Mouse (Mus musculus) urinary bladder, postnatal 4 days (tissue): ENCODE results near the gene Nms.

Source experiments
- DNase-seq, 2 experiments: peaks; one replicate each; pipeline ENCODE4 v3.0.0; 2021 to 2022; ENCODE audit warnings: low spot score in 2 of 2

Nms gene

DNA sequence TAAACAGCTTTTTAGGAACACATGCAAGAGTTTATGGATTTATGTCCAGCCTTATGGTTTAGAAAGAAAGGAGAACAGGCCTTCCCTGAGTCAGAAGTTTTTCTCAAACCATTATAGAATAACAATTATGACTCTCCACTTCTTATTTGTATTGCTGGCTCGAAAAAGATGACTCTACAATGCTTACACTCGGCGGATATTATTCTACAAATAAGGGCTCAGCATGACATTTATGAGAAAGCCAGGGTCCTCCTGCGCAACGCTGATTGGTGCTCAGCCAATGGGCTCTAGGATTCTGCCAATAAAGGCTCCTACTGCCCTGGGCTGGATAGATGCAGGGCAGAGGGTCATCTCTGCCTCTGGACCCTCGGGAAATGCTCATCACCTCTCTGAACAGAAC lies at the start of gene Nms:
Gene Nms, plus strand, starts transcription at position 301 of the 400 bp plus-strand sequence.
- no peak for DNase-seq

DNA sequence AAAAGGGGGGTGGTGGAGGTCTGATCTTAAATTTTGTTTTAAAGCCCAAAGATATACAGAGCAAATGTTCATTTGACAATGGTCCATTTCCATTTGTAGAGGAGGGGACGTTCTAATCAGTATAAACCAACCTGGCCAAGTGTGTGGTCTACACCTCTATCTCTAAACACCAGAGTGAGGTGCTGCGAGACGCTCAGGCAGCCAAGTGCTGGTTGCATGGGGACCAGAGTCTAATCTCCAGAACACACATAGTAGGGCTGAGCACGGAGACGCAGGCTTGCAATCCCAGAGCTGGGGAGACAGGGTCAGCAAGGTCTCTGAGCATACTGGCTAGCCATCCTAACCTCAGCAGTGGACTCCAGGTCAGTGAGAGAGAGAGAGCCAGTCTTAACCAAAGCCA lies 47.5 kb upstream of the Nms start:
- DNase-seq = no peak

DNA sequence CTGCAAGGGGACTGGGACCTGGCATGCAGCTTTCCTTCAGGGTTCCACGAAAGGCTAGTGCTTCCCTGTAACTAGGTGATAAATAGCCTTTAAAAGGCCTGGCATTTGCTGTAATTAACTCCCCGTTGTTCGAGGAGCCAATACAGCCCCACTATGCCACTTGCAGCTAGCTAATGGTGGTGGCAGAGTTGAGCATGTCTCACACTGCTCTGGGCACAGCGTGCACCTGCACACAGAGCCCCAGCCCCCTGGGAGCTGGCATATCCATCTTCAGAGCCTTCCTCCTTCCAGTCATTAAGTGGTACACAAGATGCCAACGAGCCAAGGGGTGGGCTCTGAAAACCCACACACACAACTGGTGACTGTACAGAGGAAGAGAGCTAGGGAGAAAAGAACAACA lies 45.9 kb upstream of the Nms start:
- DNase-seq = no peak

DNA sequence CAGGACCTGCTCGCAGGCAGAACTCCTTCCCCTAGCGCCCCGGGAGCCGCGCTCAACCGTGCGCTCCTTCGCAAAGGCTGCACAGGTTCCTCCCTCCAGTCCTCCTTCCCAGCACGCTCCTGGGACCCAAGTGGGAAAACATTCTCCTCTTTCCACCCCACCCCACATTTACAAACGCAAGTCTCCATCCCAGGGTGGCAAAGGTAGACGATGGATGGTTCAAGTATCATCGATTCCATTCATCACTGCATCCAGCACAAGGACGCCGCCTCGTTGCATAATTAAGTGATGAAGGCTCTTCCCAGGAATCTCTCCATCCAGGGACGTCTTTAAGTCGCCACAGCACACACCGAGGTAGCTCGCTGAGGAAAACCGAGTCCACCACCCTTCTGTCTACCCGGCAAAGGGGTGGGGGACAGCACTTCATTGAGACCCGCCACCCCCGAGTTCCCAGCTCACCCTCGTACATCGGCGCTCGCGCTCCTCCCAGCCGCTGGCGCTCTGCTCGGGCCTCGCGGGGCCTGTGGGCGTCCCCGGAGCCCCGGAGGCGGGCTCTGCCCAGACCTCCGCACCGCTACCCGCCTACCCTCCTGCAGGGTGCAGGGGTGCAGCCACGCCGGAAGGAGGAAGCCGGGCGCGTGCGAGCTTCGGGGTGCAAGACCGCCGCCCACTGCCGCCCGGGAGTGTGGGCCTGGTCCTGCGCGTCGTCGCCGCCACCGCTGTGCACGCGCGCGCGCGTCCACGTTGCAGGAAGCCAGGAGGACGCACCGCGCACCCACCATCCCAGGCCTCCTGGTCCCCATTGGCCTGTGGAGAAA lies 41.3 kb upstream of the Nms start, which contains the start of gene Chst10:
Gene Chst10, minus strand, starts transcription at position 731 of the 818 bp plus-strand sequence.
- peak; percentile 60 to 71 for DNase-seq

DNA sequence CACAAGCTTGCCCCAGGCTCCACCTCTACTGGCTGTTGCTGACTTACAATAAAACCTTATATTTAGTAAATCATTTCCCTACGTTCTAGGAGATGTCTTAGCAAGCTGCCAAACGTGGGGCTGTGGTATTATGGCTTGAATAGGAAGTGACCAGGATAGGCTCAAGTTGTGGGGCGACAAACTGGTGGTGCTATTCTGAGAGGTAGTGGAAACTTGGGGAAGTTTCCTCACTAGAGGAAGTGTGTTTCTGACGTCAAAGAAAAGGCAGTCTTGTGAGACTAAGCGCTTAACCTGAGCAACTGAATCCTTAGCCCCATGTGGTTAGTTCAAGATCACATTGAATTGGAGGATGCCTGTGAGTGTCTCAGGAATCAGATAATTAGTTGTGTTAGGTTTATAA lies 36.4 kb upstream of the Nms start:
- no peak for DNase-seq

GRCm38 (mm10) chr1:38903985-38904384 lies 35.0 kb upstream of the Nms start:
- no peak for DNase-seq

DNA sequence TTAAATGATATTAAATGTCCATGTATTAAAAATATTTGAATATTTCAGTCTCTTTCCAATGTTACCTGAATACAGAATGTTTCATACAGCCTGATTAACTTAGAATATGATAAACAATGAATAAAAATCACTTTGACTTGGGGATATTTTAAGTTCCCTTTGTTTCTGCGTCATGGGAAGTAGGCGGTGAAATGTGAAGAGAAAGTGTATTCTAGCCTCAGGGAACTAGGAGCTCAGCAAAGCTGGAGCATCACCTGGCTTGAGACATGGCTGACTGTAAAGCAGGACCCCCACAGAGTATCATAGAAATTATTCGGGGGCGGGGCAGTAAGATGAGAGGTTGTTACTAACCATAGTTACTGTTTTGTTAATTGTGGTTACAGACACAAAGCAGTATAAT lies 10.0 kb upstream of the Nms start:
- no peak for DNase-seq

DNA sequence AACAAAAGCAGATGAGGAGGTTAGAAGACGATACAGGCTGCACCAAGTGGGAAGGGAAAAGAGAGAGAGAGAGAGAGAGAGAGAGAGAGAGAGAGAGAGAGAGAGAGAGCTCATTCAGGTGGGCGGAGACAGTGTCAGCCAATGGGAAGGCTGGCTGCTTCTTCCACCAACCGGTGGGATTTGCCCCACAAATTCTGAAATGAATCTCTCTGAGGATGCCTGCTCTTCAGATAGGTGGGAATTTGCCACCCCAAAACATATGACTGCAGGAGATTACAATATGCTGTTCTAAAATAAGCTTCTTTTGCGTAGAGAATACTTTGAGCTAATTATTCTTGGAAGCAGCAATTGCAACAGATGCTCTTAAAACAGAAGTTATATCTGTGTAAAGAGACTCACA lies 9.5 kb upstream of the Nms start:
- no peak for DNase-seq

GRCm38 (mm10) chr1:38930767-38931166 lies 8.2 kb upstream of the Nms start:
- DNase-seq = no peak

DNA sequence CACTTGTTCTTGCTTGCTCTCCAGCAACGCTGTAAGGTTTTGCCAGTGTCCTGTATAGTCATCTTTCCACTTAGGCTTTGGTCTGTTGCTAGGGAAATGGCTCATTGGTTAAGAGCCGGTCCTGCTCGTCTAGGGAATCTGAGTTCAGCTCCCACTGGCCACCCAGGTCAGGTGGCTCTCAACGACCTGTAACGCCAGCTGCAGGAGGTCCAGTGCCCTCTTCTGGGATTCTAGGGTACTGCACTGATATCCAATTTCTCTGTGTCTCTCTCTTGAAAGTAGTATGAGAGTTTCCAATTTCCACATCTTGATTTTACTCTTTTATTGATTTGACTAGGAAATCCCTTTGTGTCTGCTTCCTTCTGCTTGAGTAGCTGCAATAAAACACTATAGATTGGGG lies 4.3 kb upstream of the Nms start:
- no peak for DNase-seq

GRCm38 (mm10) chr1:38936780-38937179 lies 2.2 kb upstream of the Nms start:
- no peak for DNase-seq

- no peak for DNase-seq
Measured at GRCm38 (mm10) chr1:38939608-38940007, 659 bp downstream of the Nms start.

GRCm38 (mm10) chr1:38956457-38956856 lies 17.5 kb downstream of the Nms start:
- no peak for DNase-seq

DNA sequence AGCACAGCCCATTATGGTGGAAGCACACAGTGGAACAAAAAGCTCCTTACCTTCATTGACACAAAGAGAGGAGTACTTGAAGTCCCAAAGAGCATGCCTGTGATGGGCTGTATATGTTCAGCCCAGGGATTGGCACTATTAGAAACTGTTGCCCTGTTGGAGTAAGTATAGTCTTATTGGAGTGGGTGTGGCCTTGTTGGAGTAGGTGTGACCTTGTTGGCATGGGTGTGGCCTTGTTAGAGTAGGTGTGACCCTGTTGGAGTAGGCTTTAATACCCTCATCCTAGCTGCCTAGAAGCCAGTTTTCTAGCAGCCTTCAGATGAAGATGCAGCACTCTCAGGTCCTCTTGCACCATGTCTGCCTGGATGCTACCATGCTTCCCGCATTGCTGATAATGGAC lies 30.2 kb downstream of the Nms start:
- DNase-seq = no peak

GRCm38 (mm10) chr1:38971712-38972111 lies 32.8 kb downstream of the Nms start:
- no peak for DNase-seq

GRCm38 (mm10) chr1:38972986-38973592 lies 34.1 kb downstream of the Nms start:
- DNase-seq = no peak

DNA sequence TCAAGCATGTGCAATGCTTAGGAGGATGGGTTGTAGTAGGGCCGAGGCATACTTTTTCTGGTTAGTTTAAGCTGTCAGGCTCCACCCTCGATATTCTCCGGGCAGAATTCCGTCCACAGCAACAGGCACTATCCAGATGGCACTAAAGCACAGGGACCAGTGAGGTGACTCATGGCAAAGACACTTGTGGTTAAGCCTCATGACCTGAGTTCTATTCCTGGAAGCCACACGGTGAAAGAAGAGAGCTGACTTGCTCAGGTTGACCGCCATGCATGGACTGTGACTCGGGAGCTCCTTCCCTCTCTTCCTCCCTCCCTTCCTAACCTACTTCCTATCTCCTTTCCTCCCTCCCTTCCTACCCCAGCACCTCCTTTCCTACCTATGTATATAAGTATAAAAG lies 41.0 kb downstream of the Nms start:
- no peak for DNase-seq

- DNase-seq = no peak
Measured at GRCm38 (mm10) chr1:38983870-38984269, 44.9 kb downstream of the Nms start.

GRCm38 (mm10) chr1:38985308-38985707 lies 46.4 kb downstream of the Nms start, which contains the start of gene Pdcl3:
Pdcl3 (plus strand) TSS chr1:38985608.
- DNase-seq = no peak

GRCm38 (mm10) chr1:38987080-38987864 lies 48.3 kb downstream of the Nms start:
- peak; percentile 95 to 96 for DNase-seq

DNA sequence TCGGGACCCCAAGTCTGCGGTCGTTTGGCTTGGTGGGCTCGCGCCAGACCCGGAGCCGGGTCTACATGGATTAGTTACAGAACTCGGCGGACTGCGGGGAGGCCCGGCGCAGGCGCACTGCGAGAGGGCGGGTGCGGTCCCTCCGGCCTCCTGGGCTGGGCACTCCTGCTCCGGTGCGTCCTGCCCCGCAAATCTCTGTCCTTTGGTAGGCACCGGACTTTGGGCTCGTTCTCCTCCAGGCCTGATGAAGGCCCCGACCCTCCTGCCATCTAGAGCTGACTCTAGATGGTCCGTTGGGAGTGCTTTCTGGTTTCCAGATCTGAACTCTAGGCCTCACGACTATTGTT lies 48.9 kb downstream of the Nms start:
- DNase-seq = no peak

DNA sequence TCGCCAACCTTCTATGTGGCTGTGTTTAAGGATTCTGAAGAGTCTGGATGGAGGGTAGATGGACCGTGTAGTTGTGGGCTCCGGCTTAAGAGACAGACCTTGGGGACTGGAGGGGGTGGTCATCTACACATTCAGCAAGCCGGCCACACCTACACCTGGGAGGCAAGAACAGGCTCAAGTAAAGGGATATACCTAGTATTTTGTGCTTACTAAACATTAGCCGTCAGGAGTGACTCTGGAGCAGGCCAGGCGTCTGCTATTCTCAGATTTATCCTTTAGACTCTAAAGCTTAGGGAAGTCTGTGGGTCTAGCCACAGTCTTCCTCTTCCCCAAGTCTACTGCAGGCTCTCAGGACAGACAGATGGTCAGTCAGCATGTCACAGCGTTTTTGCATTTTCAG lies 49.4 kb downstream of the Nms start:
- DNase-seq = no peak

GRCm38 (mm10) chr1:38992365-38992764 lies 53.4 kb downstream of the Nms start:
- DNase-seq = no peak
